Mouse (Mus musculus) lung, postnatal 14 days (tissue): ENCODE data around the gene Shd.
"Not testable (repeated sequence)": the region's sequence is repeated elsewhere in the genome, so short reads cannot be mapped to it uniquely, and the experiment has no call there.

Experiments
- DNase-seq: peaks from one replicate; pipeline ENCODE4 v3.0.0; 2021

Gene Shd

DNA sequence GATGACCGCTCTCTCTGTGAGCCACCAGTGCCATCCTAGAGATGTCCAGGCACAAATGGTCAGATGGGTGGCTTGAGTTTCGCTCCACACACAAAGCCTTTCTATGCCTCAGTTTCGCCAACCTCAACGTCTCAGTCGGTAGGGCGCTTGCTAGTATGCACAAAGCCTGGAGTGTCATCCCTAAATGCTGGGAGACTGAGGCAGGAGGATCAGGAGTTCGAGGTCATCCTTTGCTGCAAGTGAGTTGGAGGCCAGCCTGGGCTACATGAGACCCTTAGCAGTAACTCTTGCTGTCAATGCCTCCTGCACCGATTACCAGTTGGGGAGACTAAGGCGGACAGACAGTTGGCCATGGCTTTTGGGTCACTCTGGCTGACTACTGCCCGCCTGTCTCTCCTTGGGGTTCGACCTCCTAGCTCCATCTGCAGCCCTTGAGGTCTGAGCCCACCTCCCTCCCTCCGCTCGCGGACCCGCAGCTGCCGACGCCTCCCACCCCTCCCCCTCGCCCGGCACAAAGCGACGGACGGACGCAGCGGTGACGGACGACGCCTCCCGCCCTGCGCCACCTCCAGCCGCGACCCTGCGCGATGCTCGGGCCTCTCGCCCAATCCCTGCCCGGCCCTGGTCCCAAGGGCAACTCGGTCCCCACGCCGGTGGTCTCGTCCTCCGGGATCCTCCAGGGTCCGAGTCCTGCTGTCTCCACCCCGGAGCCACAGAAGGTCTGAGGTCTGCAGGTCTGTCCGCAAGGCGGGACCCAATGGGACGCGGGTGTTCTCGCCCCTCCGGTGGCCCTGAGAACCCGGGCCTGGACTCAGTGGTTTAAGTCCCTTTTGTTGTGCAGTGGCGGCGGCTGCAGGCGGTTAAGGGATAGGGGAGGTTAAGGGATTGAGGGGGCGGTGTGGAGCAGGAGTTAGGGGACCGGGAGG lies at the start of gene Shd:
TSS of gene Shd (plus strand) at position 502 of the 926 bp plus-strand sequence.
- no peak for DNase-seq

DNA sequence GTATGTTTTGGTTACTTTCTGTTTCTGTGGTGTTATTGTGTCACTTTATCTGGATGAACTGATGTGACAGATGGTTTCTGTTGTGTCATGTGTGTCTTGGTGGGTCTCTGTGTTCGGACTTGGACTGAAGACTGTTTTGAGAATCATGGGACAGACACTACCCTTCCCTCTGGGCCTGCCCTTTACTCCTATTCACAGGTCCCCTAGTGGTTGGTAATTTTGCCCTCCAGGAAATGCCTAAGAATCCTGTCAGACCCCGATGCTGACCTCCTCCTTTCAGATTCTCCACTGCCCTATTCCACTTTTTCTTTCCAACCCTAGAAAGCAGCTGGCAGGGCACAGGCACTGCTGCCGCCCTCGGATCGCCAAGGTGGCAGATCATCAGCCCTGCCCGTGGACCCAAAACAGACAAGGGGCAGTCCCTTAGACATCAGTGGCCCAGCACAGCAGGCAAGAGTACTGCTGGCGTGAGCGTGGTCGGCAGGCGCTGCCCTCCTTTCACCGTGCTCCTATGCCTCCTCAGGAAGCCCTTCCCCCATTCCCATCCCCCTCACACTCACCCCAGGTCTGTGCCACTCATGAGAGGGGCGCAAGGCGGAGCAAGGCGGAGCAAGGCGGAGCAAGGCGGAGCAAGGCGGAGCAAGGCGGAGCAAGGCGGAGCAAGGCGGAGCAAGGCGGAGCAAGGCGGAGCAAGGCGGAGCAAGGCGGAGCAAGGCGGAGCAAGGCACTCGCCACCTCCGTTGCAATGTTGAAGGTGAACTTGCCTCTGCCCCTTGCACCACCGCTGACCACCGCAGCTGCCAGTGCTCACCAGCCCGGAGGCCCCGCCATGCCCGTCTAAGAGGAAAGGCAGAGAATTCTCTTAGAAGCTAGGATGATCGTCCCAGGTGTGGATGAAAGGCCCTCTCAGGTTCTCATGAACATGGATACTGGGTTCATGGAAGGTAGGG lies 38.4 kb upstream of the Shd start:
- DNase-seq, result peak; percentile 69

DNA sequence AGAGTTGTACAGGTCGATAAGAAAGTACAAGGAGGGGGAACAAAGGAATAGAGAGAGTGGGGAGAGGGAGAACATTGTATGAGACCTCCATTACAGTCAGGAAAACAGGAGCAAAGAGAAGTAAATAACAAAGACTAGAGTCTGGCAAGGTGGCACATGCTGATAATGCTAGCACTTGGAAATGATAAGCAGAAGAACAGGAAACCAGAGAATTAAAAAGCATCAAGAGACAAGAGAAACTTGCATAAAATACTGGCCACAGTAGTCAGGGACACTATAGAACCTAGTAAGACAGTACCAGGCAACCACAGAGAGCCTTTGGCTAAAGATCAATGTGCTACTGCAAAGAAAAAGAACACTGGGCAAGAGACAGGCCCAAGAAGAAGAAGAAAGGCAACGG lies 37.6 kb upstream of the Shd start:
- DNase-seq, result no peak

GRCm38 (mm10) chr17:55933191-55933590 lies 37.1 kb upstream of the Shd start:
- no peak for DNase-seq

DNA sequence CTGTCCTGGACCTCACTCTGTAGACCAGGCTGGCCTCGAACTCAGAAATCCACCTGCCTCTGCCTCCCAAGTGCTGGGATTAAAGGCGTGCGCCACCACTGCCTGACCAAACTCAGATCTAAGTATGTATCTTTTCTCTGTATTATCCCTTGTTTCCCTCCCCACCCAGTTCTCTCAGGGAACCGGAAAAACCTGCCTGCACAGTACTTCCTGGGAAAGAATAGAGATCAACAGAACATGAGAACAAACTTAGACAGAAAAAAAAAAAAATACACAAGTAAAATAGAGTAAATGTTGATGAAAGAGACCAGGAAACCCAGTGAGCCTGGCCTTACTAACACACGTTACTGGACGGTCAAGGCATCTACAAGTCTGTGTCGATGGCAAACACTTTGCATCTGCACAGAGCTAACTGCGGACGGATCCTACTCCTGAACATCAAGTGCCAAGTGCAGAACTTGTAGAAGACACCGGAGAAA lies 25.8 kb upstream of the Shd start:
- DNase-seq, result not testable (repeated sequence)

DNA sequence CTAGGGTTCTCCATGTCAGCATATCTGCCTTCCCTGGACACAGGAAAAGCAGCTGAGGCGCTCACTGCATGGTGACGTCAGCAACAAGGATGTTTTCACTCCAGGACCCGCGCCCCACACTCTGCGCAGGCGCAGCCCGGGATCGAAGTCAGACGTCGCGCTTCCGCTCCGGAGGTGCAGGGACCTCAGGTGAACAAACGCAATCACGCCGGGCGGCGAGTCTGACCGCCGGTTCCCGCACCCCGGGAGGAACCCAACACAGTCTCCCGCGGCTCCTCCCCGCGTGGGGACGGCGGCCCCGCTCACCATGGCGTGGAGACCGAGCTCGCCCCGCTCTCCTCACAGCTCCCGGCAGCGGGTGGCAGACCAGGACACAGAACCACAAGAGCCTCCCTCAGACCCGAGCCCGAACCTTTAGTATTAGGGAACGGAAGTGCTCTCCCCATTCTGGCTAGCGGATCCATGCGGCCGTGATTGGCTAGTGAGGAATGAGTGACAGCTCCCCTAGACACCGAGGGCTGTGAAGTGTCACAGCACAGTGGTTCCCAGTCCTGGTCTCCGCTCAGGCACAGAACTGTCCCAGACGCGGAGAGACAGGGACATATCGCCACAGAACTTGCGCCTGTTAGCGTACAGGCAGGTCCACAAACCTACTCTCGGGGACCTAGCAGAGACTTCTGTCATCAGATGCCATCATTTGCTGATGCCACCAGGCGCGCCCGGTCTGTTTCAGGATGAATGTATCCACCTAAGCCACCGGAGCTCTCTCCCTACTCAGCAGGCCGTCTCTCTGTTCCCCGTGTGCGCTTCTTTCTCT lies 25.2 kb upstream of the Shd start:
- DNase-seq, result peak; percentile 92

GRCm38 (mm10) chr17:55945696-55946095 lies 24.6 kb upstream of the Shd start:
- DNase-seq, result no peak

DNA sequence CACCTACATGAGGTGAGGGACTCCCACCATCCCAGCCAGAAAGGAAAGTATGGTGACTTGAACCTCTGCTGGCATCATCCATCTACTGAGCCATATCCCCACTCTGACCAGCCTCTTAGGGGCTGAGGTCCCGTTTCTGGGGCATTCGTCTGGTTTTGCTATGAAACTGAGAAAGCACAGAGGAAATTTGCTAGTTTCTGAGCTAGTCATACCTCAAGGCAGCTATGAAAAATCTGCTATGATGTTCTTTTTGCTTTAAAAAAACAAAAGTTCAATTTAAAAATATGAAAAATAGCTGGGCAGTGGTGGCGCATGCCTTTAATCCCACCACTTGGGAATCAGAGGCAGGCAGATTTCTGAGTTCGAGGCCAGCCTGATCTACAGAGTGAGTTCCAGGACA lies 21.6 kb upstream of the Shd start:
- DNase-seq, result no peak

DNA sequence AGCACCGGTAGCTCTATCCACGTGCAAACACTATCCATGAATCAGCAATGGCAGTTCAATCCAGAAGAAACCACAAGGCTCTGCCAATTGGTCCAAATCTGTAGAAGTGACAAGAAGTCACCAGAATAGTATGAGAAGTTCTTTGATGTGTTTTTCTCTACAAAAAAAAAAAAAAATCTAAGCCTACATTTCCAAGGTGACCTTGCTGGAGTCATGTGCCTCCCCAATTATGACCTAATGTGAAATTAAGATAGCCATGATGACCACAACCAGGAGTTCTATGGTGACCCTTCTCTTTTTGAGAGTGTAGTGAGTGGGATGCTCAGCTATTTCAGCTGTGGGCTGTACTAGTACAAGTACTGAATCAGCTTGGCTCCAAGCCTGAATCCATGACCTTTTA lies 20.9 kb upstream of the Shd start, which contains the start of gene Zfp119b:
TSS of gene Zfp119b (minus strand) at position 101 of the 400 bp plus-strand sequence.
- DNase-seq, result no peak

- no peak for DNase-seq
Measured at GRCm38 (mm10) chr17:55950601-55951000, 19.7 kb upstream of the Shd start.

DNA sequence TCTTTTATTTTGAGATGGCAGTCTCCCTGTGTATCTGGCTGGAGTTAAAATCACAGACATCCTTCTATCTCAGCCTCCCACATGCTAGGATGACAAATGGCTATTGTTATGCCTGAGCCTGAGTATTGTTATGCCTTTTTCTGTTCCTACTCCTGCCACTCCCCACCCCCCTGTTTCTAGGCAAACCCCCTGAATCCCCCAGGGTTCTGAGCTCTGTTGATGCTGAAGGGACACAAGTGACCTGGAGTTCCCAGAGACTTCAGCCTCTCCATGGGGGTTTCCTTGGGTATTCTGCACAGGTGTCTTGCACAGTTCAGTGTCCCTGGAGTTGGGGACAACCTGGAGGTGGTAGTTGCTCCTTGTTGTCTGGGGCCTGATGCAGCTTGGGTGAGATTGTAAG lies 18.2 kb upstream of the Shd start:
- DNase-seq, result no peak

- no peak for DNase-seq
Measured at GRCm38 (mm10) chr17:55952447-55953027, 17.7 kb upstream of the Shd start, which contains the start of gene Ebi3. Ebi3 (plus strand) TSS chr17:55952640.

GRCm38 (mm10) chr17:55953751-55954150 lies 16.5 kb upstream of the Shd start:
- no peak for DNase-seq

DNA sequence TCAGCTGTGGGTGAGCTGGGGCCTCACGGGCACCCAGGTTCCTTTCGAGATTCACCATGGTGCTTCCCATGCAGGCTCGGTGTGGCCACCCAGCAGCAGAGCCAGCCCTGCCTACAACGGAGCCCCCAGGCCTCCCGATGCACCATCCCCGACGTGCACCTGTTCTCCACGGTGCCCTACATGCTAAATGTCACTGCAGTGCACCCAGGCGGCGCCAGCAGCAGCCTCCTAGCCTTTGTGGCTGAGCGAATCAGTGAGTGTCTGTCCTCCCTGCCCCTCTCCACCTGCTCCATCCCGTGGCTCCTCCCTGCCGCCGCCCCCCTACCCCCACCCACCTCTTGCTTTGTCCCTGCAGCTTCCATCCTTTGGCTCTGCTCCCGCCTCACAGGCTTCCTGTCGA lies 16.0 kb upstream of the Shd start:
- no peak for DNase-seq

- DNase-seq, result peak; percentile 79
Measured at GRCm38 (mm10) chr17:55956129-55956528, 14.1 kb upstream of the Shd start.

- DNase-seq, result no peak
Measured at GRCm38 (mm10) chr17:55956591-55956990, 13.7 kb upstream of the Shd start.

- peak; percentile 84 for DNase-seq
Measured at GRCm38 (mm10) chr17:55957168-55957567, 13.1 kb upstream of the Shd start.

GRCm38 (mm10) chr17:55957726-55958583 lies 12.3 kb upstream of the Shd start:
- DNase-seq, result no peak

DNA sequence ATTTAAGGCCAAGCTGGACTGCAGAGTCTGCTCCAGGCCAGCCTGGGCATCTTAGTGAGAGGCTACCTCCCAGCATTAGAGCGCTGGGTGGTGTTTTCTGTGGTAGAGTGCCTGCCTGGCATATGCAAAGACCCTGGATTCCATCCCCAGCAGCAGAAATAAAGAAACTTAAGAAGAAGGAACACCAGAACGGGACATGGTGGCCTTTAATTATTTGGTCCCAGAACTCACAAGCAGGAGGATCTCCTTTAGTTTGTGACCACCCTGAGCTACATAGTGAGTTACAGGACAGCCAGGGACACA lies 11.7 kb upstream of the Shd start:
- no peak for DNase-seq

DNA sequence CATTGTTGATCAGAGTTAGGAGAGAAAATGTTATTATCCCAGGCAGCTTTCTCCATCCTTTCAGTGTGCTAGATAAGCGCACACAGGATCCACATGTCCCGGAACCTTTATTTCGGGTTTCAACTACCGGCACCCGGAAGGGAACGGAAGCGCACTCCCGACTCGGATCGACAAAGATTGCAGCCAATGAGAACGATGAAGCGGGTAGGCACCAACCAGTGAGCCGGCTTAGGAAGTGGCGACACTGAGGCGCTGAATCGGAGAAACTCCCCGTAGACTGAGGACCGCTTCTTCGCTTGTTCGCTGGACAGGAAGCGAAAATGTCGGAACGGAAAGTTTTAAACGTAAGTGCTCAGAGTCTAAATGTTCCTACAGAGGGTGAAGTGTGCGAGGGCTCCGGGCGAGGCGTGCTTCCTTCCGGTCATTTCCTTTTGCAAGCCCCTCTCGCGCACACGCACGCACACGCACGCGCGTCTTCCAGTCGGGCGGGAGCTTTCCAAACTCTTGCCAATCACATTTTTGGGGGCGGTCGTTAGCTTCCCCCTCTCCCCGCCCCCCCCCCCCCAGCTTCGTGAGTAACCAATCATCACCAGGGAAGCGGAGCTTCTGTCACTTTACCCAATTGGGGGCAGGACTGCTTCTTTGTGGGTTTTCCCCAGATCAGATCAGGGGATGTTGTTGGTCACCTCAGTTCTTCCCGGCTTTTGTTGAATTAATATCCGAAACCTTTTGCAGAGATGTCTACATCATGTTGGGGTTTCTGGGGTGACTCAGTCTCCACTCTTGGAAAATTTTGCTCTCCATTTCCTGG lies 11.1 kb upstream of the Shd start, which contains the start of gene Yju2:
TSS of gene Yju2 (plus strand) at position 182 of the 811 bp plus-strand sequence.
- DNase-seq, result peak; percentile 92
